Mouse (Mus musculus) midbrain, embryonic 12.5 days (tissue): ENCODE measurements around the gene Ephb6. TPM values are rescaled to one million over a fixed set of nuclear protein-coding genes. Genes with fewer than 3 reads are reported as not detected.
A peak's percentile ranks its signal among the peaks of the same experiment; 100 is the strongest.

Source experiments
- ATAC-seq: fragments of 200-750 bp; cut with Nextera tagmentation; 2 replicates; pipeline ENCODE4 v1.8.0; 2017; ENCODE audit warnings: low read depth, moderate TSS enrichment, moderate library complexity; ENCODE audit not compliant: low FRiP score
- H3K27ac ChIP-seq: fragments of 300-500 bp; sonication (generic); replicated peaks from 2 replicates; pipeline ENCODE4 v1.5.1; 2016; ENCODE audit warnings: mild to moderate bottlenecking
- H3K27me3 ChIP-seq: fragments of 300-500 bp; sonication (generic); 2 replicates; pipeline ENCODE4 v1.6.1; 2016; ENCODE audit warnings: mild to moderate bottlenecking
- H3K36me3 ChIP-seq: fragments of 300-500 bp; sonication (generic); 2 replicates; pipeline ENCODE4 v1.6.1; 2016
- H3K4me1 ChIP-seq: fragments of 300-500 bp; sonication (generic); 2 replicates; pipeline ENCODE4 v1.6.1; 2016
- H3K4me2 ChIP-seq: fragments of 300-500 bp; sonication (generic); replicated peaks from 2 replicates; pipeline ENCODE4 v1.6.1; 2016; ENCODE audit warnings: mild to moderate bottlenecking, moderate library complexity
- H3K4me3 ChIP-seq: fragments of 300-500 bp; sonication (generic); 2 replicates; pipeline ENCODE4 v1.5.1; 2016; ENCODE audit warnings: mild to moderate bottlenecking
- H3K9ac ChIP-seq: fragments of 300-500 bp; sonication (generic); replicated peaks from 2 replicates; pipeline ENCODE4 v1.6.1; 2016; ENCODE audit warnings: mild to moderate bottlenecking, moderate library complexity
- H3K9me3 ChIP-seq: fragments of 300-500 bp; sonication (generic); 2 replicates; pipeline ENCODE4 v1.6.1; 2016; ENCODE audit warnings: mild to moderate bottlenecking
- WGBS: fragments of 180-500 bp; shearing (Covaris S2); methylation state at CpG from one replicate; pipeline ENCODE4 v1.1.7; 2016; 5-methylcytosine and 5-hydroxymethylcytosine counted together
- polyA plus RNA-seq: library from polyadenylated mRNA; unstranded; fragments of >200 nt; fragmentation: Nextera tagmentation; extraction: Ambion mirVana; gene quantifications from 2 replicates; pipeline ENCODE4 v1.2.1, GENCODE M21; 2016

Gene Ephb6
- polyA plus RNA-seq, 1 experiment from 2014 or later, result 20.7 TPM

DNA sequence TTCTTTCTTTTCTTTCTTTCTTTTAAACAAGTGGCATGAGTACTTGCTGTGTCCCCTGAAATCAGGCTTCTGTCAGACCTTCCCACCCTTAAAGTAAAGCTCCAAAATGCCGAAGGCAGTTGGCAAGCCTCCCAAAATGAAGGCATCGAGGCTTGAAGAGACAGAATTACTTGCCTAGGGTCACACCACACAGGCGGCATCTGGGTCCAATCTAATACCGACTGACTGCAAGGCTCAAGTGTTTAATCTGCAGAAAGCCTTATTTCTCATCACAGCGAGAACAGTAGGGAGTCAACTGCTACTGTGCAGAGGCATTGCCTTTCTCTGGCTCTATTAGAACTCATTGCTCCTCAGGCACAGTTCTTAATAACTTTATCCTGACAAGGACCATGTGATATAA lies 28.0 kb upstream of the Ephb6 start:
- ATAC-seq, result no peak
- Histone ChIP-seq H3K9ac (no peak overlapping the region), H3K27me3 (no peaks in the 10 kb centered on the region), H3K27ac (no peak overlapping the region), H3K4me3 (no peak overlapping the region), H3K4me1 (no peaks in the 10 kb centered on the region), H3K36me3 (no peaks in the 10 kb centered on the region), H3K4me2 (no peak overlapping the region), H3K9me3 (no peaks in the 10 kb centered on the region)
- WGBS, result 52% methylated on average over 5 of the region's 5 CpGs

DNA sequence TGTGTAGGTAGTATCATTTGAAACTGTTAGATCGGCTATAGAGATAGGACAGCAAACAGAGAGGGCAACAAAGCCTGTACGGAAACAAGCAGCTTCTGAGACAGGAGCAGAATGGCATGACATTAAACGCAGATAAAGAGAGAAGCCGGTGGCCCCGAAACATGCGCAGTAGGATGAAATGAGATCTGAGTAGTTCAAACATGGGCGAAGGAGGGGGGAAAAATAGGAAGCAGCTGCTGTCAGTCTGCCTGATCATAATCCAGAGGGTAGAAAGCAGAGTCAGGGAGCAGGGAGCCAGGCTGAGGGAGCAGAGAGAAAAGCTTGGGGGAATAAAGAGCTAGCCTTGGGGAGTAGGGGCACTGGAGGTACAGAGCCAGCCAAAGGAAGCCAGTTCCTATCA lies 24.0 kb upstream of the Ephb6 start:
- no peak overlapping the region for H3K9ac ChIP-seq
- H3K27me3 ChIP-seq, result no peaks in the 10 kb centered on the region
- no peak overlapping the region for H3K4me2 ChIP-seq
- no peaks in the 10 kb centered on the region for H3K4me1 ChIP-seq
- no peaks in the 10 kb centered on the region for H3K9me3 ChIP-seq
- no peak overlapping the region for H3K4me3 ChIP-seq
- 44% methylated on average over 7 of the region's 7 CpGs for WGBS
- no peaks in the 10 kb centered on the region for H3K36me3 ChIP-seq
- peak; percentile 44 for ATAC-seq
- H3K27ac ChIP-seq, result no peak overlapping the region

DNA sequence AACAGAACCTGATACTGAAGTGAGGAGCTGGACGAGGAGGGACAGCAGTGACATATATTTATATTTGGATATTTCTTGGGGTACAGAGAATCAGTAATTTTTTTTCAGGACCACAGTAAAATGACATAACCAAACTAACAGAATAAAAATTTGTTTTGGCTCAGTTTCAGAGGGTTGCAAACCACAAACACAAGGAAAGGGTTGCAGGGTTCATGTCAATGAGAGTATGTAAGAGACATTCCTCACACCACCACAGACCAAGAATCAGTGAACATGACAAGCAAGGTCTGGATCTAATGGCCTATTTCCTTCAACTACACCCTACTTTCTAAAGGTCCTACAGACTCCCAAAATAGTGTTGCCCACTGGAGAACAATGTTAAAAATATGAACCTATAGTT lies 23.1 kb upstream of the Ephb6 start:
- Histone ChIP-seq H3K4me3 (no peak overlapping the region), H3K9ac (no peak overlapping the region), H3K9me3 (no peaks in the 10 kb centered on the region), H3K27ac (no peak overlapping the region), H3K36me3 (no peaks in the 10 kb centered on the region), H3K27me3 (no peaks in the 10 kb centered on the region), H3K4me1 (no peaks in the 10 kb centered on the region), H3K4me2 (no peak overlapping the region)
- ATAC-seq, result no peak
- 79% methylated on average over 1 of the region's 1 CpGs for WGBS

DNA sequence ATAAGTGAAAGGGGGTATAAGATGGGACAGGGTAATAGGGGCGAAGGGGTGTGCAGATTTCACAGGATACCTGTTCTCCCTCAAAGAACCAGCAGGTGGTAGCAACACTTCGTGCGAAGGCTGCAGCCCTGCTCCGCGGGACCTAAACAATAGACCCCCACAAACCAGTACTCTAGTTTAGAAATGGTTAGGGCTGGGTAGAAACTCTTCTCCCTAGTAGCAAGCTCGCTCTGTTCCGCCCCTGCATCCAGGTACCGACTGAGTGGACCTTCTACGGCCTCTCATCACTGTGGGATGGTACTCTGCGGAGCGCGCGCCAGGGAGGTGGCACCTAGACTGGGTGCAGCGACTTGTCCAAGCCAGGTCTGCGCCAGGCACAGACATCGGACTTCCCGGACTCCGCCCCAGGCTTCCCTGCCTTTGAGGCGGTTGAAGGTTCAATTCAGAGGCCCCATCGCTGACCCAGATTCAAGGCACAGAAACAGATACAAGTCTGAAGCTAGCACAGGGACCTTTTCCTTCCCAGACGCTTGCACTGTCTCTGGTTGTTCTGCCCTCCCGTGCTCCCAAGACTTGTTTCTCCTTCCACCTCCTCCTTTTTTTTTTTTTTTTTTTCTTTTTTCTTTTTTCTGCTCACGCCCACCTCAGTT lies 756 bp upstream of the Ephb6 start:
- H3K9ac ChIP-seq, result peak overlapping the region; percentile 86
- peak; percentile 68 for ATAC-seq
- H3K4me1 ChIP-seq, result peaks cover 6% of the 10 kb centered on the region; the same call in 1 of the 2 replicates
- H3K36me3 ChIP-seq, result no peaks in the 10 kb centered on the region
- peak overlapping the region; percentile 84 for H3K4me2 ChIP-seq
- H3K9me3 ChIP-seq, result no peaks in the 10 kb centered on the region
- peak overlapping the region; percentile 75 for H3K4me3 ChIP-seq
- peak overlapping the region; percentile 88 for H3K27ac ChIP-seq
- under 1% methylated on average over 23 of the region's 23 CpGs for WGBS
- 0 out of 2 replicates have a peak, but pooled peaks cover 5% of the 10 kb centered on the region for H3K27me3 ChIP-seq

DNA sequence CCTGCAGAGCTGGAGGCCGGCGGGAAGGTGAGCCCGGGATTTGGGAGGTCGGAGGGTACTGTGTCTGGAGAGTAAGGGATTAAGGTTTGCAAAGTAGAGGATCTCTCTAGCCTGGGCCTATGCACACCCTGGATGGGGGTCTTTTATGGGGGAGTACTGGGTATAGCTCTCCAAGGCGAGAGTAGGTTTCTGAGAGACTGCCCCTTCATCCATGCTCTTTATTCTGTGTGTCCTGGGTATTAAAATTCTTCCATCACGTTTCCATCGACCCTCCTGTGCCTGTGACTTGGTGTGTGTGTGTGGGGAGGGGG lies 467 bp downstream of the Ephb6 start:
- Histone ChIP-seq H3K4me1 (peaks cover 6% of the 10 kb centered on the region; the same call in 1 of the 2 replicates), H3K4me2 (peak overlapping the region; percentile 84), H3K27me3 (0 out of 2 replicates have a peak, but pooled peaks cover 5% of the 10 kb centered on the region), H3K27ac (peak overlapping the region; percentile 88), H3K4me3 (peak overlapping the region; percentile 75), H3K9me3 (no peaks in the 10 kb centered on the region), H3K9ac (peak overlapping the region; percentile 86), H3K36me3 (no peaks in the 10 kb centered on the region)
- WGBS, result 0% methylated on average over 7 of the region's 7 CpGs
- peak; percentile 50 for ATAC-seq

DNA sequence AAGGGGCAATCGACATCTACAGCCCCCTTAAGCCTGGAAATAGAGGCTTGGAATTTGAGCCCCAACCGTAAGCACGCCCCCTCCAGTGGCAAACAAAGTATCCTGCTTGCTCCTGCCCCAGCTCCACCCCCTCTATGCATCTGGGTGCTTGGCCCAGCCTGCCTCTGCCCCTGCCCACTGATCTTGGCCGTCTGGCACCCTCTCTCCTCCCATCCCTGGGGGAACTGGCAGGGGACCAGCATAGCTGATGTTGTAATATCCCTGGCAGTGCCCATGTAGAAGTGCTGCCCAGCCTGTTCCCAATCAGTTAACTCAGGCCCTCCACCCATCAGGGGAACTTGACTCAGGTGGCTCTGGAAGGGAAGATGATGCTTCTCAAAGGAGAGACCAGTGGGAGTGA lies 932 bp downstream of the Ephb6 start:
- Histone ChIP-seq H3K9me3 (no peaks in the 10 kb centered on the region), H3K4me2 (peak overlapping the region; percentile 84), H3K27me3 (0 out of 2 replicates have a peak, but pooled peaks cover 5% of the 10 kb centered on the region), H3K9ac (peak overlapping the region; percentile 86), H3K4me3 (peak overlapping the region; percentile 75), H3K27ac (no peak overlapping the region), H3K4me1 (peaks cover 6% of the 10 kb centered on the region; the same call in 1 of the 2 replicates), H3K36me3 (no peaks in the 10 kb centered on the region)
- ATAC-seq, result no peak
- WGBS, result 10% methylated on average over 4 of the region's 4 CpGs

DNA sequence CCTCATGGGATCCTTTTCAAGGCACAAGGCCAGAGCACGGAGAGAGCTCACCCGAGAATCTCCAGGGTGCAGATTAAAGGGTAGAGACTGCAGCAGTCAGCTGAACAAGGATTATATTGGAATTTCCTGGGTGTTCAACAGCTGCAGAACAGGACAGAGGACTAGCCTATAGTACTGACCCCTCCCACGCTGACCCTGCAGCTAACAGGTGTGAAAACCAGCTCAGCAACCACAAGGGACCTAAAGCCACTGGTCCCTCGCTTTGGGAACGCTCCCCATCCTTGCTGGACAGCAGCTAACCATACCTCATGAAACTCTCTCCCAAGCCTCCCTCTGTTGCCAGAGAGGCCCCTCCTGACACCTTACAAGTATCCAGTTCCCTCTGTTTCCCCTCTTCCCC lies 2.4 kb downstream of the Ephb6 start:
- no peak for ATAC-seq
- Histone ChIP-seq H3K4me2 (no peak overlapping the region), H3K27me3 (0 out of 2 replicates have a peak, but pooled peaks cover 5% of the 10 kb centered on the region), H3K36me3 (no peaks in the 10 kb centered on the region), H3K27ac (no peak overlapping the region), H3K9me3 (no peaks in the 10 kb centered on the region), H3K4me1 (peaks cover 6% of the 10 kb centered on the region; the same call in 1 of the 2 replicates), H3K9ac (no peak overlapping the region), H3K4me3 (no peak overlapping the region)
- 56% methylated on average over 5 of the region's 5 CpGs for WGBS

DNA sequence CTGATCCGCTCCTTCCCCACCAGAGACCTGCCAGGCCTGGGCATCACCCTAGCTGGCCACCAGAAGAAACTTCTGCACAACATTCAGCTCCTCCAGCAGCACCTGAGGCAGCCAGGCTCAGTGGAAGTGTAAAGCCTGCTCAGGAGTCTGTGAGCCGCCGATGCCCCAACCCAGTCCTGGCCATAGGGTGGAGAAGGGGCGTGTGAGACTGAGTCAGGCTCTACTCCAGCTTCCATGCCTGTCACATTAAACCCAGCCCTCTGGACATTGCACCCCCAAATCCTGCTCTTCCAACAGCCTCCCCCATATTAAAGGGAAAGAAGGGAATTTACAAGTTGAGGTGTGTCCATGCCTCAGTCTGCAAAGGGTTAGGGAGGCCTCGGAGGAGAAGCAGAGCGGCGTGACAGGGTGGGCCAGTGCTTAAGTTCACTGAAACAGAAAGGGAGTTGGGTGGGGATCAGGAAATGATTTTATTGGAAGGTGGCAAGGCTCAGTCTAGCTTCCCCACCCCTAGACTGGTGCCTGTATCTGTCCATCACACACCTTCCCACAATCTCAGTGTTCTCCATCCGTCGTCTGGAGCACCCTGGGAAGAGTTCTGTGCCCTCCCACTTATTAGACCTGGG lies 15.0 kb downstream of the Ephb6 start:
- no peaks in the 10 kb centered on the region for H3K9me3 ChIP-seq
- WGBS, result 93% methylated on average over 9 of the region's 9 CpGs
- no peak overlapping the region for H3K4me3 ChIP-seq
- H3K36me3 ChIP-seq, result 0 out of 2 replicates have a peak, but pooled peaks cover 7% of the 10 kb centered on the region
- H3K9ac ChIP-seq, result no peak overlapping the region
- no peak overlapping the region for H3K4me2 ChIP-seq
- ATAC-seq, result no peak
- no peaks in the 10 kb centered on the region for H3K4me1 ChIP-seq
- H3K27me3 ChIP-seq, result no peaks in the 10 kb centered on the region
- H3K27ac ChIP-seq, result no peak overlapping the region

DNA sequence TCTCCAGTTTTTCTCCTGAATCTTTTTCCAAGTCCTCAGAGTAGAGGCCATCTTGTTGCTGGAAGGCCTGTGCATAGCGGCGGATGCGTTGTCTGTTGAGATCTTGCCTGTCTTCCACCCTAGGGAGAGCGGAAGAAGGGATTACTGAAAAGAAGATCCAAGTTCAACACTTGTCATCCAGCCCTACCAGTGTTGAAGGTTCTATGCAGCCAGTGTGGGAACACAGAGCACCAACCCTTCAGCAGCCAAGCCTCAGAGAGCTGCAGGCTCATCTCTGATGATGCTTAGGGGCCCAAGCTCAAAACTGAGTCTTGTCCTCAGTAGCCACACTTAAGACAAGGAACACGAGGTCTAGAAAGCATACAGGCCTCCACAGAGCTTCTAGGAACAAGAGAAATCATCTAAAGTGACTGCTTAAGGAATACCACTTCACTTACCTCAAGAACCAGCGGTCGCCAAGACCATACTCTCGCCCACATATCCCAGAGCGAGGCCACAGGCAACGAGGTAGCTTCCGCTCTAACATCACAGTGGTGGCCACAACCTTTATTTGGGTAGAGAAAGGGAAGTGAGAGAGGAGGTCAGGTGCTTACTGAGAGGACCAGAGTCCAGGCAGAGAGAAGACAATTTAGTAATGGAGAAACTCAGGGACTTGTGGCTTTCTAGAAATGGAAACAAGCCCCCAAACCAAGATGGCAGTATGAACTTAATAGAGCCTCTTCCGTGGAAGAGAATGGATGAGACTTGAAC lies 16.1 kb downstream of the Ephb6 start:
- 91% methylated on average over 12 of the region's 12 CpGs for WGBS
- ATAC-seq, result no peak
- H3K27me3 ChIP-seq, result no peaks in the 10 kb centered on the region
- H3K4me3 ChIP-seq, result no peak overlapping the region
- H3K4me2 ChIP-seq, result no peak overlapping the region
- H3K4me1 ChIP-seq, result no peaks in the 10 kb centered on the region
- H3K36me3 ChIP-seq, result 0 out of 2 replicates have a peak, but pooled peaks cover 7% of the 10 kb centered on the region
- no peak overlapping the region for H3K9ac ChIP-seq
- H3K9me3 ChIP-seq, result no peaks in the 10 kb centered on the region
- no peak overlapping the region for H3K27ac ChIP-seq

DNA sequence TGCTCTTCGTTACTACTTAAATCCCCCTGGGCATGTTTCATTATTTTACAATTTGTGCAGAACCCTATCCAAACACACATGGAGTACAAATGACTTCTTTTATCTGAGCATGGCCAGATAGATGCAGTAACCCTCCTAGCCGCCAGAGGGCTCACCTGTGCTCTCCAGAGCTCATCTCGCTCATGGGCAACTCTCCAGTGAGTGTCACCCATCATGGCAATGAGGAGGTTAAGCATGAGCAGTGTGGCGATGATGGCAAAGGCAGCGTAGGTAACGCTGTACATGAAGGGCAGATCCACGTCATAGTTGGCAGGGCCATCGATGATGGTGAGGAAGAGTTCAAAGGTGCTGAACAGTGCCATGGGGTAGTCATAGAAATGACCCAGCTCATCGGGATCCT lies 17.4 kb downstream of the Ephb6 start:
- no peaks in the 10 kb centered on the region for H3K9me3 ChIP-seq
- no peak overlapping the region for H3K4me2 ChIP-seq
- no peaks in the 10 kb centered on the region for H3K4me1 ChIP-seq
- 0 out of 2 replicates have a peak, but pooled peaks cover 7% of the 10 kb centered on the region for H3K36me3 ChIP-seq
- no peak overlapping the region for H3K4me3 ChIP-seq
- WGBS, result 67% methylated on average over 9 of the region's 9 CpGs
- peak; percentile 24; the same call in 1 of the 2 replicates for ATAC-seq
- H3K9ac ChIP-seq, result no peak overlapping the region
- H3K27ac ChIP-seq, result no peak overlapping the region
- no peaks in the 10 kb centered on the region for H3K27me3 ChIP-seq

DNA sequence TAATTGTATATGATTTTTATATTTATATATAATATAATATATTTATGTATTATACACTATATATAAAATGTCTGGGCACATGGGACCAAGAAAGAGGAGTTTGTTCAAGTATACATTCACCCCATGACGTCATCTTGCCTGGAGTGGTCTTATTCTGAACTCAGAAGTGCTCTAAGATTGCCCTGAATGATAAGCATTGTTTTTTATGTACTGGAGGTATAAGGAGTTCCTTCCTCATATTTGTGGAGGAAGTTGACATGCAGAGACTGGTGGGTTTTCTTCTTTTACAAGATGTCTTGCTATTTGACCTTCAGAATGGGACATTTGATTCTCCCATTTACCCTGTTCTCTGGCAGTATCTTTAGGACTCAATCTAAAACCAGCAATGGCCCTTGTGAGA lies 22.9 kb downstream of the Ephb6 start:
- no peak for ATAC-seq
- Histone ChIP-seq H3K9me3 (no peaks in the 10 kb centered on the region), H3K36me3 (no peaks in the 10 kb centered on the region), H3K9ac (no peak overlapping the region), H3K27ac (no peak overlapping the region), H3K4me3 (no peak overlapping the region), H3K27me3 (no peaks in the 10 kb centered on the region), H3K4me1 (no peaks in the 10 kb centered on the region), H3K4me2 (no peak overlapping the region)
- WGBS, result 81% methylated on average over 1 of the region's 1 CpGs

DNA sequence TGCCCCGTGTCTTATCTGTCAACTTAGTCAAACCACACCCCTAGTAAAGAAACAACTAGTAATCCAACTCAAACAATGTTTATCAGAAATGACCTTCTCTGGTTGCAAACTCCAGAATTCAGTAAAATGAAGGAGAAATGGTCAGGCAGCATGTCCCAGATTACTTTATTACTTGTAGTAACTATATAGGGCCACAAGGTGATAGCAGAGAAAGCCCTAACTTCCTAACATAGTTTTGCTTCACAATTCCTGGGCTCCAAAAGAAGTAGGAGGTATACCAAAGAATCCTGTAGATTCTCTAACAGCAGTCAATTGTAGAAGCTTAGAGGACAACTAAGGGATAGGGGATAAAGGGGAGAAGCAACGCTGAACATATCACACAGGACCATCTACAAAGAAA lies 25.5 kb downstream of the Ephb6 start:
- Histone ChIP-seq H3K27me3 (no peaks in the 10 kb centered on the region), H3K36me3 (no peaks in the 10 kb centered on the region), H3K27ac (no peak overlapping the region), H3K4me1 (no peaks in the 10 kb centered on the region), H3K4me2 (no peak overlapping the region), H3K9me3 (no peaks in the 10 kb centered on the region), H3K9ac (no peak overlapping the region), H3K4me3 (no peak overlapping the region)
- ATAC-seq, result no peak
- 71% methylated on average over 2 of the region's 2 CpGs for WGBS
